Mouse (Mus musculus) hindbrain, postnatal 0 days (tissue): Measurements from ENCODE around the gene Chit1. TPM values are rescaled to one million over a fixed set of nuclear protein-coding genes. Genes with fewer than 3 reads are reported as not detected.

Experiments used
- ATAC-seq: fragments of 200-750 bp; cut with Nextera tagmentation; 2 replicates; pipeline ENCODE4 v1.8.0; 2017; ENCODE audit warnings: mild to moderate bottlenecking, moderate TSS enrichment, moderate library complexity
- DNase-seq: peaks from one replicate; pipeline ENCODE4 v3.0.0-alpha.2; 2015; ENCODE audit warnings: low spot score
- H3K27ac ChIP-seq: fragments of 300-500 bp; sonication (generic); 2 replicates; pipeline ENCODE4 v1.5.1; 2014; ENCODE audit warnings: mild to moderate bottlenecking
- H3K27me3 ChIP-seq: fragments of 300-500 bp; sonication (generic); 2 replicates; pipeline ENCODE4 v1.6.1; 2014; ENCODE audit warnings: low read length, mixed read lengths; ENCODE audit not compliant: insufficient read depth
- H3K36me3 ChIP-seq: fragments of 300-500 bp; sonication (generic); 2 replicates; pipeline ENCODE4 v1.6.1; 2014; ENCODE audit warnings: low read length, mixed read lengths; ENCODE audit not compliant: insufficient read depth
- H3K4me1 ChIP-seq: fragments of 300-500 bp; sonication (generic); 2 replicates; pipeline ENCODE4 v1.6.1; 2014; ENCODE audit warnings: antibody characterized with exemption, low read length, mixed read lengths; ENCODE audit not compliant: insufficient read depth
- H3K4me2 ChIP-seq: fragments of 300-500 bp; sonication (generic); 2 replicates; pipeline ENCODE4 v1.6.1; 2014; ENCODE audit warnings: low read depth, mild to moderate bottlenecking, low read length, moderate library complexity, mixed read lengths
- H3K4me3 ChIP-seq: fragments of 300-500 bp; sonication (generic); 2 replicates; pipeline ENCODE4 v1.5.1; 2014; ENCODE audit warnings: low read length
- H3K9ac ChIP-seq: fragments of 300-500 bp; sonication (generic); replicated peaks from 2 replicates; pipeline ENCODE4 v1.6.1; 2014; ENCODE audit warnings: mild to moderate bottlenecking, low read length, moderate library complexity, mixed read lengths
- H3K9me3 ChIP-seq: fragments of 300-500 bp; sonication (generic); 2 replicates; pipeline ENCODE4 v1.6.1; 2016; ENCODE audit warnings: low read length, mixed read lengths
- CTCF ChIP-seq: IDR thresholded peaks from 2 replicates; pipeline ENCODE4 v1.5.1; 2016; ENCODE audit warnings: antibody characterized with exemption, control low read depth, low read depth
- WGBS: fragments of 180-500 bp; shearing (Covaris S2); extraction: QIAGEN DNeasy Blood & Tissue Kit; methylation state at CpG from one replicate; pipeline ENCODE4 v1.1.7; 2014; 5-methylcytosine and 5-hydroxymethylcytosine counted together
- polyA plus RNA-seq: library from polyadenylated mRNA; unstranded; fragments of >200 nt; fragmentation: Nextera tagmentation; extraction: Ambion mirVana; gene quantifications from 2 replicates; pipeline ENCODE4 v1.2.1, GENCODE M21; 2015
- total RNA-seq: library from RNA; depleted of rRNA; stranded (reverse); fragments of >200 nt; gene quantifications from 2 replicates; pipeline ENCODE4 v1.2.3, GENCODE M21; 2014

Chit1 gene
- total and polyA plus RNA-seq, 2 experiments from 2014 or later, result 0.46 TPM; not detected in 1

- no peak overlapping the region for H3K27ac ChIP-seq
- no peak overlapping the region for H3K4me3 ChIP-seq
- 94% methylated on average over 9 of the region's 9 CpGs for WGBS
- DNase-seq (no peak), ATAC-seq (no peak)
- no peak overlapping the region for H3K9ac ChIP-seq
- no peaks in the 10 kb centered on the region for H3K27me3 ChIP-seq
- H3K36me3 ChIP-seq, result no peaks in the 10 kb centered on the region
- H3K9me3 ChIP-seq, result no peaks in the 10 kb centered on the region
- no peak for TF ChIP-seq CTCF
- H3K4me1 ChIP-seq, result no peaks in the 10 kb centered on the region
- no peak overlapping the region for H3K4me2 ChIP-seq
These were observed 39.7 kb downstream of the Chit1 start for GRCm38 (mm10) chr1:134150745-134151144.

- peak; percentile 91 for ATAC-seq
- Histone ChIP-seq H3K4me1 (no peaks in the 10 kb centered on the region), H3K36me3 (no peaks in the 10 kb centered on the region), H3K9me3 (no peaks in the 10 kb centered on the region), H3K4me3 (no peak overlapping the region), H3K4me2 (peak overlapping the region; percentile 16; the same call in 1 of the 2 replicates), H3K9ac (no peak overlapping the region), H3K27ac (no peak overlapping the region), H3K27me3 (no peaks in the 10 kb centered on the region)
- TF ChIP-seq CTCF, result peak; percentile 96
- peak; percentile 92 for DNase-seq
- WGBS, result 32% methylated on average over 13 of the region's 13 CpGs
These were observed 40.8 kb downstream of the Chit1 start for GRCm38 (mm10) chr1:134151655-134152412.

GRCm38 (mm10) chr1:134152626-134153590, 41.9 kb downstream of the Chit1 start:
- no peak for TF ChIP-seq CTCF
- ATAC-seq (no peak), DNase-seq (no peak)
- Histone ChIP-seq H3K9me3 (no peaks in the 10 kb centered on the region), H3K4me1 (no peaks in the 10 kb centered on the region), H3K4me3 (no peak overlapping the region), H3K36me3 (no peaks in the 10 kb centered on the region), H3K9ac (no peak overlapping the region), H3K27ac (no peak overlapping the region), H3K4me2 (no peak overlapping the region), H3K27me3 (no peaks in the 10 kb centered on the region)
- WGBS, result 77% methylated on average over 21 of the region's 21 CpGs

GRCm38 (mm10) chr1:134154121-134154520, 43.1 kb downstream of the Chit1 start:
- no peak overlapping the region for H3K4me3 ChIP-seq
- WGBS, result 88% methylated on average over 3 of the region's 3 CpGs
- no peak for TF ChIP-seq CTCF
- no peak overlapping the region for H3K4me2 ChIP-seq
- no peaks in the 10 kb centered on the region for H3K4me1 ChIP-seq
- H3K27me3 ChIP-seq, result no peaks in the 10 kb centered on the region
- no peak for DNase-seq
- no peak for ATAC-seq
- no peak overlapping the region for H3K27ac ChIP-seq
- H3K36me3 ChIP-seq, result no peaks in the 10 kb centered on the region
- H3K9ac ChIP-seq, result no peak overlapping the region
- no peaks in the 10 kb centered on the region for H3K9me3 ChIP-seq

GRCm38 (mm10) chr1:134154655-134155054, 43.6 kb downstream of the Chit1 start:
- Histone ChIP-seq H3K4me1 (no peaks in the 10 kb centered on the region), H3K36me3 (no peaks in the 10 kb centered on the region), H3K4me3 (no peak overlapping the region), H3K9me3 (no peaks in the 10 kb centered on the region), H3K9ac (no peak overlapping the region), H3K27me3 (no peaks in the 10 kb centered on the region), H3K27ac (no peak overlapping the region), H3K4me2 (no peak overlapping the region)
- ATAC-seq, result no peak
- TF ChIP-seq CTCF, result peak; percentile 46
- 61% methylated on average over 3 of the region's 3 CpGs for WGBS
- no peak for DNase-seq

DNA sequence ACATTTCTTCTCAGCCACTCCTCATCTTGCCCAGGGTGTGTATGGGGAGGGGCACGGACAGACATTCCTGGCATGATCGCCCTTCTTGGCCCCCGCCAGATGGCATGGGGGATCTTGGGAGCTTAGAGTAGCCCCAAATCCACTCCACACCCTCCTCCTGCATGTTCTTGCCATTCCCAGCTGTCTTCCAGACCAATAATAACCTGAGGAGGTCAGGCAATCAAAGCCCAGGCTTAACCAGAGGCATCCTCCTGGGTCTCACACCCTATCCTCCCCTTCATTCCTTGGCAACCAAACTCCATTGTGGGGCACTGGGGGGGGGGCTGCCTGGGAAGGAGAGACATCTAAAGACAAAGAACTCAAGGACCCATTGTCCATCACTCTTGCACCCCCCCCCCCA, 49.4 kb downstream of the Chit1 start:
- Histone ChIP-seq H3K9me3 (no peaks in the 10 kb centered on the region), H3K9ac (no peak overlapping the region), H3K4me1 (no peaks in the 10 kb centered on the region), H3K27me3 (no peaks in the 10 kb centered on the region), H3K4me2 (no peak overlapping the region), H3K27ac (no peak overlapping the region), H3K4me3 (no peak overlapping the region), H3K36me3 (no peaks in the 10 kb centered on the region)
- ATAC-seq, result no peak
- no peak for DNase-seq
- no peak for TF ChIP-seq CTCF
- 84% methylated on average over 3 of the region's 3 CpGs for WGBS
